Mouse (Mus musculus) right cerebral cortex, postnatal 25 days (tissue): ENCODE measurements at regions not wholly inside any gene's neighbourhood (a gene's known extent, or its start where the extent isn't known, plus 50 kb on each side); places are given as distances from the start of the nearest gene placed in this dataset.

Experiments used
- DNase-seq: peaks from one replicate; pipeline ENCODE4 v3.0.0; 2022

DNA sequence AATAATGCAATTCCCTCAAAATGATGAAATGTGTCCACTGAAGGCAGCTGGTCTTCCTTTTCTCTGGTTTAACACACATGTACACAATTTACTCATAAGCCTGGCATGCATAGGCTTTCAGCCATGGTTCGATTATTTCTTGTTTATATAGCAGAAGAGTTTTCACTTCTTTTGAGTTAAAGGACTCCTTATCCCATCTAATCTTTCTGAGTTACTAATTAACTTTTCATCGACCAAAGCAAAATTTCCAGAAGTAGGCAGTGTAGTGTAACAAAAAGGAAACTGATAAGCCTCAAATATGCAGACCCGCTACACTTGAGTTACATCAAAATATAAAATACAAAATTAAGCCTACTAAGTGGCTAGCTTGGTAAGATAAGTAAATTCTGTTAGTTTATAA lies 620.5 kb upstream of the Akr1e1 start:
- no peak for DNase-seq

DNA sequence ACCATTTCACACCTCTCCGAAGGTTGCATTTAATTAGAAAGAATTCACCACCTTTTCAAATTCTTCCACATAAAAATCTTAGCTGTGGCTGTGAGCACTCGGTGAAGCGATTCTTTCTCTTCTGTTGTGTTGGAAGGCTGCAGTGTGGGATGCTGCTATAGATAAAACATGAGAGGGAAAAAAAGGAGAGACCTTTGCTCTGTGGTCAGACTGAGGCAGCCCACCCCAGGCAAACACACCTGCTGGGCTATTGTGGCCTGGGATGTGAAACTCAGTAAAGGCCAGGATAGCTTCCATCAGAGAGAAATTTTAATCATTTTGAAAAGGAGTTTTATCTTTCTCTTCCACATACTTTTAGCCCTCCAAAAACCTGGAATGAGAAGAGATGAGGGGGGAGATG lies 625.3 kb upstream of the Akr1e1 start:
- DNase-seq: no peak

DNA sequence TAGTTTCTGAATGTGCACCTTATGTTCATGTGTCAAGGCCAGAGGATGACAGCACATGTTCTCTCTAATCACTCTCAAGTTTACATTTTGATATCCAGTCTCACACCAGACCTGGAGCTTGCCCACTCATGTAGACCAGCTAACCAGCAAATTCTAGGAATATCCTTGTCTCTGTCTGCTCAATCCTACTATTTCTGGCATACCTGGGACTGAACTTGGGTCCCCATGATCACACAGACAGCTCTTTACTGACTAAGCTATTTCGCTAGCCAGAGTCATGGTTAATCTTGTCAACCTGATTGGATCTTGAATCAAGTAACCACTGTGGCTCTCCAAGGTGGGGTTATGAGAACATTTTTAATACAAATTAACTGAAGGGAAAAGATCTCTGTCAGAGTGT lies 625.9 kb upstream of the Klf6 start:
- no peak for DNase-seq

DNA sequence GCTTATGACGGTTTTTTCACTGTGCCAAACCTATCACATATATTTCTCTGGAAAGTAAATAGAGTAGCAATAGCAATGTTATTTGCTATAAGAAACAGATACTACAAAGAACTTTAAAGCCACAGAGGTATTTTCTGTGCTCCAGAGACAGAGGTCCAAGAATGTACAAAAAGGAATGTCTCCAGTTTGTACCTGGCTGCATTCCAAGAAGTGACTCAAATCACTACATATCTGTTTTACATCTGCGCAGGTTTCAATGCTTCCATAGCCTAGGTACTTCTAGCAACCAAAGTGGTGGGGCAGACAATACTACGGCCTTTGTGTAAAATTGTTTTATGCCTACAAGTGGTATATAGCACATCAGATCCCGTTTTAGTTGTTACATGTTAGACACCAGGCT lies 620.7 kb upstream of the Klf6 start:
- no peak for DNase-seq

DNA sequence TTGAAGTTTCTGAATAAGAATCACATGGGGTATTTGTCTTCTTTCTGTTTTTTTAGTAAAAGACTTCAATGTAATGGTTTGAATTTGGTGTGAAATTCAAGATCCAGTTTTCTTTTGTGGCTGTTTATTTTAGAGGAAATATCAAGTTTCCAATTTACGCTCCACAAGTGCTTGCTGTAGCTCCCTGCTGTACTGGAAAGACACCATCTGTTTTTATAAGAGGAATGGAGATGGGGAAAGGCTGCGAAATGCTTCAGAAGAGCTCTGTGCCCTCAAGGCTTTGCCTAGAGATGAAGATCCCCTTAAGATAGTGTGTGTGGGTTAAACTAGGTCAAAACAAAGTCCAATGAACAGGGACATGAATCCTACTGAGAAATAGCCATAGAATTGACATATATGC lies 618.5 kb upstream of the Klf6 start:
- DNase-seq: no peak

GRCm38 (mm10) chr13:5248671-5249391 lies 612.5 kb upstream of the Klf6 start:
- DNase-seq: peak; percentile 9

DNA sequence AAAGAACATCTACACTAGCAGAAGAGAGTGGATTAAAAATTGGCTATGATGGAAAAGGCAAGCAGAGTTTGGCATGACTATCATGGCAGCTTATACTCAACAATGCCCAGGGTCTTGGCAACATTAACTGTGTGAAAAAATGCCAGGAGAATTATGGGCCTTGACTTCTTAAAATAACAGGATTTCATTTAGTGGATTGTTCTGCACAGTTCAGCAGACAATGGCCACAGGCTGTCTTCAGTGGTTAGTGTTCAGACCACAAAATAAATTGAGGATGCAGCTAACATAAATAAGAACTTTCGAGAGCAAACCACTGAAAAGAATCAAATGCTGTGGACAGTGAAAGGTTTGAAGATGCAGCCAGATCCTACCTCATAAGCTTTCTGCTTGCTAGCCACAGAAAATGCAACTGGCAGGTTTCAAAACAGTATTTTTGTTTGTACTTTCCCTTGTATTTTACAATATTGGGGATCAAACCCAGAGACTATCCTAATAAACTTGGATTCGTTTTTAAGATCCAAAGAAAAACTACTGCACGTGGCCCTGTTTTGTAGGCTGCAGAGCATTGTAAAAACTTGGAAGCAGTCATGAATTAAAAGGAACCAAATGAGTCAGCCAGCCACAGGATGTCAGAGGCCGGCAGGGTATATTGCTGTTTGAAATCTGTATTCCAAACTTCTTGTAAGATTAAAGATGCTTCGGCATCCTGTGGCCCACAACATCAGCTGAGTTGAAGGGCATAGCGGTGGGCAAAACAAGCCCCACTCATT lies 603.2 kb upstream of the Klf6 start:
- DNase-seq: no peak

GRCm38 (mm10) chr13:5259760-5260159 lies 601.5 kb upstream of the Klf6 start:
- DNase-seq: no peak

- no peak for DNase-seq
These were observed 588.6 kb upstream of the Klf6 start for GRCm38 (mm10) chr13:5272506-5273192.

- no peak for DNase-seq
These were observed 584.7 kb upstream of the Klf6 start for GRCm38 (mm10) chr13:5276564-5276963.

GRCm38 (mm10) chr13:5289753-5290449 lies 571.4 kb upstream of the Klf6 start:
- no peak for DNase-seq

- DNase-seq: peak; percentile 10
These were observed 559.1 kb upstream of the Klf6 start for GRCm38 (mm10) chr13:5302141-5302540.

GRCm38 (mm10) chr13:5306688-5307087 lies 554.6 kb upstream of the Klf6 start:
- DNase-seq: no peak

- DNase-seq: no peak
These were observed 548.0 kb upstream of the Klf6 start for GRCm38 (mm10) chr13:5313297-5313696.

- no peak for DNase-seq
These were observed 546.3 kb upstream of the Klf6 start for GRCm38 (mm10) chr13:5315011-5315410.

DNA sequence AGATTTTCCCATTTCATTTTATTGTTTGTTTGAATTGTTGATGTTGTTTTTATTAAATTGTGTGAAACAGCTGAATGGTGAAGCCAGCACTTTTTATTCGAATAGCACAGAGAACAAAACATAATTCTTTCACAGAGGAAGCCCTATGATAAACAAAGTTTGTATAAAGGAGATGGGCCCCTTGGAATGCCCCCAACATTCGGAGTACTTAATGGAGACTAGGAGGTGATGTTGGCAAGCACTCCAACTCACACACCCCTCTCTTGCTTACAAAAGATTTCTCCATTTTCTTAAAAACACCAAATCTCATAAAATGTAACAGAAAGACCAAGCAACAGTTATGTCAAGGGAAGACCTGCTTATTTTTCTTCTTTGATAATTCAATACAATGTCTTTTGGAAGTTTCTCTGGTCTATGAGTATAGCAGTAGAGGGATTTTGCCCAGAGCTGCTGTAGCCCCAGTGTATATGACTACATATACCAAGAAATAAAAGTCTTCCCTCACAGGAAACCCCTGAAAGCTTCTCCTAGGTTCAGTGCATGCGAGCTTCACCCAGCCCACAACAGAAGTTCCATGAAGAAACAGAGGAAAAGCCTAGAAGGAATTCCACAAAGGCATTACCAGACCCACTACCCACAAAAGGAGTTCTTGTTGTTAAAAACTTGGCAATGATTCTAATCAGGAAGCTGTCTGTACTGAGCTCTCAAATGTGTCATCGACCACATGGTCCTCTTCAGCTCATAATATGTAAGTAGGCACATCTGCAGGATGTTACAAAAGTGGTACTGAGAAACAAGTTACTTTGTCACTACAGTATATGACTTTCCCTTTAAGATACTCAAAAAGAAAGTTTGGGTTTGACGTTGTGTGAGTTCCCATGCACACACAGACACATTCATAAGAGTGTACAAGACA lies 543.1 kb upstream of the Klf6 start:
- DNase-seq: no peak

DNA sequence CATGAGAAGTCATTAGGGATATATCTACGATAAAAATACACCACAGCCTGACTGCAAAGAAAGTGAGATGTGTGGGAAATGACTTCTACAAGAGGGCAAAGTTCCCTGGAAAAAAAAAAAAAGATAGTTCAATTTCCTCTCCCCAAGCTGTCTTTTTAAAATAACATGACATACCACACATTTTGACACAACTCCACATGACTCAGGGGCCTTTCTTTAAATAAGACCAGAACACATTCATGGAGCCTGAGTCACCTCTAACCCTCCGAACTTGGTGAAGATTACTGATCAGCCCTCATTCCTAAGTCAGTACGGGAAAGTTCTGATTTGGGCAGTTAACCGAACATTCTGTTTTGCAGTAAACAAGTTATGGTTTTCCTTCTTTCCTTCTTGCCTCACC lies 515.6 kb upstream of the Klf6 start:
- no peak for DNase-seq

GRCm38 (mm10) chr13:5347503-5348469 lies 513.5 kb upstream of the Klf6 start:
- DNase-seq: peak; percentile 5

- DNase-seq: no peak
These were observed 494.1 kb upstream of the Klf6 start for GRCm38 (mm10) chr13:5367058-5367797.

DNA sequence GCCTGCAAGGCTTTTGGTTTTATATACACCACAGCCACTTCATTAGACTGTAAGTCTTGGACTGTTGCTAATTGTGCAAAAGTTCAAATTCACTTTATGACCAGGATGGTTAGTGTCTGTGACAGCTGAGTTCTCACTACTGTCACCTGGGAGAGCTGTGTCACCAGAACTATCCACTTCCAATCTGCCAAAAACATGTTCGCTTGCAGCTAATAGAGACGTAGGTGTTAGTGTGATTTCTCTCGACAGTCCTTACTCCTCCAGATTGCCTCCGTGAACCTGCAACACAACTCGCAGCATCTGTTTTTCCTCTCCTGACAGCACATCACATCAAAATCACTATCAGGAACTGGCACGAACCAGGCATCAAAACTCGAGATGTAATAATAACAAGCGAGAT lies 491.3 kb upstream of the Klf6 start:
- DNase-seq: no peak
